Mouse (Mus musculus) central nervous system, embryonic 14 days (tissue): ENCODE results near the gene Stx6. TPM values are rescaled to one million over a fixed set of nuclear protein-coding genes. Genes with fewer than 3 reads are reported as not detected.

ENCODE experiments used
- polyA plus RNA-seq: library from polyadenylated mRNA; depleted of rRNA; stranded (reverse); fragments of >200 nt; gene quantifications from 2 replicates; pipeline ENCODE4 v1.2.3, GENCODE M21; 2012; rRNA removed

The Stx6 gene
- polyA plus RNA-seq, result 105 and 110 TPM in 2 replicates

GRCm38 (mm10) chr1:155158141-155158969 lies at the start of gene Stx6:
Gene Stx6, plus strand, starts transcription at chr1:155158715.

GRCm38 (mm10) chr1:155146572-155146980 lies 11.9 kb upstream of the Stx6 start, which contains the start of gene Mr1:
Gene Mr1, minus strand, starts transcription at chr1:155146814.

GRCm38 (mm10) chr1:155243797-155244770 lies 85.6 kb downstream of the Stx6 start, which contains the start of gene BC034090:
Gene BC034090, minus strand, starts transcription at chr1:155244444.

Other genes with a start within 250 kb of the Stx6 start
- 34.6 and 50.2 TPM in 2 replicates for gene Ier5, start 59.1 kb upstream of the Stx6 start, polyA plus RNA-seq
- 1.0 and 2.1 TPM in 2 replicates for gene Mr1, start 11.9 kb upstream of the Stx6 start, polyA plus RNA-seq
- 11.2 and 13.7 TPM in 2 replicates for gene BC034090, start 85.7 kb downstream of the Stx6 start, polyA plus RNA-seq